Mouse (Mus musculus): Measurements from ENCODE around the gene Tarm1.

Tarm1 gene

DNA sequence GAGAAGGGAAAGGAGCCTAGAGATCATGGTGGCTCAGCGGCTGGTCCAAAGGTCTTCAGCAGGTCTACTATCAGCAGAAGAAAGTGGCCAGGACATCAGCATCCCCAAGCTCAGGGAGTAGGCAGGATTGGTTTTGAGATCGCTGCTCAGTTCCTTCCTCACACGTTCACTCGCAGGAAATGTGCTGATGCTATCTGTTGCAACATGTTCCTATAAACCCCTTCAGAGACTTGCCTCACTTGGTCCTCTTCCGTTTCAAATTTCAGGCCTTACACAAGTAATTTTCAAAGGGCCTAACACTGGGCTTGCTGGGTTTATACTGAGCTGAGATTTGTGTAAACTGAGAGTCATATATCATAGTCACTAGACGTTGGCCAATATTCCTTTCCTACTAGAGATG is at the start of gene Tarm1:
TSS of gene Tarm1 (minus strand) at position 186 of the 400 bp plus-strand sequence.
- DNase-seq (ENCODE audit: low read depth, low spot score) = no peak

- no peak for DNase-seq (ENCODE audit: low read depth, low spot score)
Measured at GRCm38 (mm10) chr7:3505913-3506312, 3.5 kb upstream of the Tarm1 start.

DNA sequence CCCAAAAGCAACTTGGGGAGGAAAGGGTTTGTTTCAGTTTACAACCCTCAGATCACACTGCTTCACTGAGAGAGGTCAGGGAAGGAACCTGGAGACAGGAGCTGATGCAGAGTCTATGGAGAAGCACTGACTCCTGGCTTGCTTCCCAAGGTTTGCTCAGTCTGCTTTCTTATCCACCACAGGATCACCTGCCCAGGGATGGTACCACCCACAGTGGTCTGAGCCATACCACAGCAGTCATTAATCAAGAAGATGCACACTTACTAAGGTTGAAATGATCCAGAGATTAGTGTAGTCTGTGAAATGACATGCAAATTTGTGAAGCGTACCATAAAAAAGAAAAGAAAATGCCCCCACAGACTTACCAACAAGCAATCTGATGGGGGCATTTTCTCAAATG is 2.0 kb downstream of the Tarm1 start:
- no peak for DNase-seq (ENCODE audit: low read depth, low spot score)

GRCm38 (mm10) chr7:3481948-3482608 is 20.3 kb downstream of the Tarm1 start:
- DNase-seq (ENCODE audit: low read depth, low spot score) = no peak

DNA sequence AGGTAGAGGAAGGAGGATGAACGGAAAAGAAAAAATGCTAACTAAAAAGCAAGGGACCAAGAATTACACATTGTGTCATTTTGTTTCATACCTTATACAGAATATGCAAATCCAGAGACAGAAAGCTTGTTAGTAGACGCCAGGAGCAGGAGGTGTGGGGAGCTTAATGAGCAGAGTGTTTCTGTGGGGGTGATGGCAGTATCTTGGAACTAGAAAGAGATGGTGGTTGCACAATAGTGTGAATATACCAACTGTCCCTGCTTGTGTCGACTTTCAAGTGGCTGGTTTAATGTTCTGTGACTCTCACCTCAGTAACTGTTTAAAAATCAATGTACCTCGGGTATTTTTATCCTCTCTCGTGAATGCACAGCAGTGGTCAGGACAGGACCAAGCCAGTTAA is 25.7 kb downstream of the Tarm1 start:
- no peak for DNase-seq (ENCODE audit: low read depth, low spot score)

GRCm38 (mm10) chr7:3474291-3475080 is 27.9 kb downstream of the Tarm1 start:
- DNase-seq (ENCODE audit: low read depth, low spot score) = peak; percentile 92

- no peak for DNase-seq (ENCODE audit: low read depth, low spot score)
Measured at GRCm38 (mm10) chr7:3472774-3473173, 29.6 kb downstream of the Tarm1 start.

DNA sequence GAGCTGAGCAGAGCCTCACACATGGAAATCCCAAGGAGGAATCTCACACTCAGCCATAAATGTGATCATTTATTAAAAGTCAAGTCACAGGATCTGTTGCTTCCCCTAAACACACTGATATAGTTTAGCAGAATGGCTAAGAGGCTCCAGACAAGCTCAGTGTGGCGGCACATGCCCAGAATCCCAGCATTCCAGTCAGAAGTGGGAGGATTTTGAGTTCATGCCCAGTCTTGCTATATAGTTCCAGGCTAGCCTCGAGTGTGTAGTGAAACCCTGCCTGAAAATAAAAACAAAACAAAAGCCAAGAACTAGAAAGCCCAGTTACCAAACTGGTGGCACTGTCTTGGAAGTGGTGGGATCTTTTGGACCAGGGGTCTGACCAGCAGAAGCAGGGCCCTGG is 33.8 kb downstream of the Tarm1 start:
- no peak for DNase-seq (ENCODE audit: low read depth, low spot score)

DNA sequence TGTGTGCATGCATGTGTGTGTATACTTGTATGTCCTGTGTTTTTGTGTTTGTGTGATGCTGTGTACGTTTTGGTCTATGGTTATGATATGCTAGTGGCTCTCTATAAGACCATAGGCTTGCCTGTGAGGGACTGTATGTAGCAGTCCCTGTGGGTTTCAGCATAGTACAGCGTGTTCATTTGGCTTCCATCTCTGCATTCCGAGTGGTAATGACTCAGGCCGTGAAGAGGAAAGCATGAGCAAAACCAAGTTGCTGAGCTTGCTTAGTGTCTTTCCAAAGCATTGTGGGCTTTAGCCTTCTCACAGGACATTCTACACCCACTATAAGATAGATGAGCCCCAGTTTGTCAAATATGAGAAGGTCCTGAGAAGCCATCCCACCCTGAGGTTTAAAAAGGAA is 39.1 kb downstream of the Tarm1 start:
- no peak for DNase-seq (ENCODE audit: low read depth, low spot score)

DNA sequence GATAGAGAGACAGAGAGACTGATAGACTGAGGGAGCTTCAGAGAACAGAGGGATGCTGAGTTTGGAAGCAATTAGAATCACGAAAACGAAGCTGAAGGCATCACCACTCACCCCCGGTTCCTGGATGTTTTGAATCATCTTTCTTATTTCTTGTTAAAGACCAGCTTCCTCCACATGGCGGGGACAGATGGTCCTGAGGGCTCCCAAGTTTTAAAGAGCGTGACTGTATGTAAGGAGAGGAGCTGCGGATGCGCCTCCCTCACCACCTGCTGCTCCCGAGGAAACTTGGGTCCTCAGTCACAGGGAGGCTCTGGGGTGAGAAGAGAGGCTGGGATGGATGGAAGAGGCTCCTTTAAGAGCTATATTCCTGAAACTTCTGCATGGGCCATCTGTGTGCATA is 42.2 kb downstream of the Tarm1 start:
- no peak for DNase-seq (ENCODE audit: low read depth, low spot score)

GRCm38 (mm10) chr7:3457841-3458217 is 44.6 kb downstream of the Tarm1 start:
- DNase-seq (ENCODE audit: low read depth, low spot score) = no peak

- no peak for DNase-seq (ENCODE audit: low read depth, low spot score)
Measured at GRCm38 (mm10) chr7:3457111-3457840, 45.1 kb downstream of the Tarm1 start.

DNA sequence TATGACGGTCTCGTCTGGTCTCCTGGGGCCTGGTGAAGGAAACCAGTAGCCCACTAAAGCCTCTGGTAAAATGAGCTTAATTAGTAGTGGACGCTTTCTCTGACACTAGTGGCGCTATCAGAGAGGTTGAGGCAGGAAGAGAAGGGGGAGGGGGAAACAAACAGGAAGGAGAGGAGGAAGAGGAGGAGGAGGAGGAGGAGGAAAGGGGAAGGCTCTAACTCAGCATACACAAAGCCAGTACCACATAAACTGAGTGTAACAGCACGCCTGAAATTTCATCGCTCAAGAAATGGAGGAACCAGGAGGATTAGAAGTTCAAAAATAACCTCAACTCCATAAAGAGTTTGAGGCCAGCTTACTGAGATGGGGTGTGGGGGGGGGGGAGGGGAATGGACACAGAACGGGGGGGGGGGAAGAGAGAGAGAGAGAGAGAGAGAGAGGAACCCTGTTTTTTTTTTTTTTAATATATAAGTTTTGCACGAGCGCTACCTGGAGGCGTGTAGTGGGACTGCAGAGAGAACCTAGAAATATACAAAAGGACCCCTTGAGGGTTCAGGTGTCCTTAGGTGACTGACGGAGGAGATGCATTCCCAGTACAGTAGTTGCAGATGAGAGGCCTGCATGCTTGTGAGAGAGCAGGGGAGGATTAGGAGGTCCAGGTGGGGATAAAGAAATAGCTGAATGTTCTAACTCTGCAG is 48.8 kb downstream of the Tarm1 start:
- DNase-seq (ENCODE audit: low read depth, low spot score) = peak; percentile 36

GRCm38 (mm10) chr7:3452821-3453485 is 49.5 kb downstream of the Tarm1 start:
- no peak for DNase-seq (ENCODE audit: low read depth, low spot score)

DNA sequence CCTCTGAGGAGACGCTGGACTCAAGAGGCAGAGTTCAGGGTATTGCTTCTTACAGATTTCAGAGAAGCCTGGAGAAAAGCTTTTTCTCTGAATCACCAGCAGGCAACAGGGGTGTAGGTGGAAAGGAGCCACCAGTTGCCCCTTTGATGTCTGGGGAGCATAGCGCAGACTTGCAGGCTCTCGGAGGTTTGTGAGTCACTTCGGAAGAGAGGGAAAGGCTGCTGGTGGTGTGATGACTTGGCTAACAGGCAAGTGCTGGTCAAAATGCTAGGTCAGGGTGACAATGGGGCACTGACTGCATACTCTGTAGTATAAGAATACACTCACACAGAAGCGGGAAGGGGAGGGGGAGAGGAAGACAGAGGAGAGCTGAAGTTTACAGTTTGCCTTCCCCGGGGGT is 51.3 kb downstream of the Tarm1 start:
- no peak for DNase-seq (ENCODE audit: low read depth, low spot score)

DNA sequence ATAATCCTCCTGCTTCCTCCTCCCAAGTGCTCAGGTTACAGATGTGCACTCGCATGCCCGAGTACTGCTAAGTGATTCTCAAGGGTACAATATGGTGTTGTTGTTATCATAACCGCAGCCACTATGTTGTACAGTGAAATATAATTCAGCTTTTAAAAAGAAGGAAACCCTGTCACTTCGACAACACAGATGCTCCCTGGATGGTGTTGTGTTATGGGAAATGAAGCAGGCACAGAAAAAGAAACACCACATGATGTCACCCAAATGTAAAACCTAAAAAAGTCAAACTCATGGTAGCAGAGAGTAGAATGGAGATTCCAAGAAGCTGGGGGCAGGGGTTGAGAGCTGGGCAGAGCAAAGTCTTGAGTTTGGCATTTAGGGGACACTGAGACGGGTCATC is 51.8 kb downstream of the Tarm1 start:
- no peak for DNase-seq (ENCODE audit: low read depth, low spot score)

- DNase-seq (ENCODE audit: low read depth, low spot score) = peak; percentile 71
Measured at GRCm38 (mm10) chr7:3448737-3449454, 53.5 kb downstream of the Tarm1 start.

DNA sequence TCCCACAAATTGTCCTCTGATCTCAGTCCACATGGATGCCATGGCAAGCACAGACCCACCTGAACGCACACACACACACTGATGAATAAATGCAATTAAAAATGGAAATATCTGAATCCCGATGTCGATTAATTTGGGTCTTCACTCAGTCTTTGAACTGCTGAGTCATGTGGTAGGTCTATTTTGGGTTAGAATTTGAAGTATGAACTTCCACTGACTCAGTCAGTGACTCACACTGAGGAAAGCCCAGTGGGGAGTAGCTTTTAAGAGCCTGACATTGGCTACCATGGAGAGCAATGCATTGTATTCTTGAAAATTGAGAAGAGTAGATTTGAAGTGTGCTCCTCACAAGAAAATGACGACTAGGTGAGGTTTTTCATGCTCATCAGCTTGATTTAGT is 55.4 kb downstream of the Tarm1 start:
- DNase-seq (ENCODE audit: low read depth, low spot score) = no peak

DNA sequence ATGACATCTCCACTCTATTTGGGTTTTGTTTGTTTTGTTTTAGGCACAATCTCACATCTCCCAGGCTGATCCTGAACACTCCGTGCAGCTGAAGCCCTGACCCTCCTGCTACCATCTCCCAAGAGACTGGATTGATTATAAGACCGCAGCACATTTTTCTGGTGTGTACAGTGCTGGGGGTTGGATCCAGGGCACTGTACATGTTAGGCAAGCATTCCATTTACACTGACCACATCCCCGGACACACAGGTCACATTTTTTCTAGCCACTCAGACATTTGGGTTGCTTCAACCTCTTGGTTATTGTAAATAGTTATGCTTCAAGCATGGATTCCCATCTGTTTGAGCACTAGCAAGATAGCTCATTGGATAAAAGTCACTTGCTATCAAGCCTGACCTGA is 55.8 kb downstream of the Tarm1 start:
- DNase-seq (ENCODE audit: low read depth, low spot score) = no peak

DNA sequence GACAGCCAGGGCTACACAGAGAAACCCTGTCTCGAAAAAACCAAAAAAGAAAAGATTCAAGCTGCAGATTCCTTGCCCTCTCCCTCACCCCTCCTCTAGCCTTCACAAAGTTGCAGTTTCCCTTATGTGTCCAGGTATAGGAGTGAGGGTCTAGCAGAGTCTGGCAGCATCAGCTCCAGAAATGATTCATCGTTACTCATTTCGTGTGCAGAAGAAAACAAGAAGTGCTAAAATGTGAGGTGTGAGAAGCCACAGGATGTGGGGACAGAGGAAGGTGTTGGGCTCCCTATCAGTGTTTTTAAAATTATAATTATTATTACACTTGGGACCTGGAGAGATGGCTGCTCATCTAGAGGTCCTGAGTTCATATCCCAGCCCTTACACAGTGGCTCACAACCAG is 57.7 kb downstream of the Tarm1 start:
- DNase-seq (ENCODE audit: low read depth, low spot score) = no peak
